Mouse (Mus musculus) testis, adult 2 months (tissue): ENCODE measurements at regions not wholly inside any gene's neighbourhood (a gene's known extent, or its start where the extent isn't known, plus 50 kb on each side); places are given as distances from the start of the nearest gene placed in this dataset.

Source experiments
- CTCF ChIP-seq: fragments of 200-500 bp; IDR thresholded peaks from 2 replicates; pipeline ENCODE4 v1.5.1; 2012; ENCODE audit warnings: low read depth, mild to moderate bottlenecking, inconsistent platforms, low read length, moderate library complexity; ENCODE audit not compliant: control insufficient read depth, insufficient read depth, insufficient replicate concordance
- POLR2A ChIP-seq: fragments of 200-500 bp; IDR thresholded peaks from 2 replicates; pipeline ENCODE4 v1.6.1; 2012; ENCODE audit warnings: low read depth, mild to moderate bottlenecking, inconsistent platforms, low read length, moderate library complexity; ENCODE audit not compliant: control insufficient read depth

GRCm38 (mm10) chr2:173993431-173993955, 82.6 kb upstream of the Stx16 start:
- TF ChIP-seq POLR2A (no peak), CTCF (no peak)
